Mouse (Mus musculus): ENCODE results near the gene Me1. TPM values are rescaled to one million over a fixed set of nuclear protein-coding genes. Genes with fewer than 3 reads are reported as not detected.

The Me1 gene
- polyA plus RNA-seq, 1 experiment from 2014 or later: 4.4 TPM

- Histone ChIP-seq H3K27me3 (ENCODE audit: control insufficient read depth, insufficient read depth, low read depth, low read length) (peaks cover 8% of the 10 kb centered on the region), H3K4me3 (ENCODE audit: low read depth, low read length) (no peak overlapping the region), H3K36me3 (ENCODE audit: control insufficient read depth, insufficient read depth) (no peaks in the 10 kb centered on the region), H3K9me3 (replicated peaks; ENCODE audit: control insufficient read depth, low read length) (no peaks in the 10 kb centered on the region), H3K9ac (ENCODE audit: low read depth, low read length) (no peak overlapping the region), H3K27ac (ENCODE audit: low read length) (no peak overlapping the region), H3K4me1 (ENCODE audit: control insufficient read depth, low read depth, low read length) (no peaks in the 10 kb centered on the region; the same call in 1 of the 2 replicates), H3K4me2 (ENCODE audit: low read depth, low read length) (no peak overlapping the region)
- WGBS (ENCODE audit: insufficient replicate concordance): 79% methylated on average over 7 of the region's 7 CpGs
- no peak for ATAC-seq (ENCODE audit: low read depth)
Measured at GRCm38 (mm10) chr9:86694644-86695043, 1.1 kb downstream of the Me1 start.

GRCm38 (mm10) chr9:86693935-86694334 lies 1.8 kb downstream of the Me1 start:
- H3K9ac ChIP-seq (ENCODE audit: low read depth, low read length): no peak overlapping the region
- H3K27ac ChIP-seq (ENCODE audit: low read length): no peak overlapping the region
- no peaks in the 10 kb centered on the region; the same call in 1 of the 2 replicates for H3K4me1 ChIP-seq (ENCODE audit: control insufficient read depth, low read depth, low read length)
- no peak overlapping the region for H3K4me2 ChIP-seq (ENCODE audit: low read depth, low read length)
- 52% methylated on average over 6 of the region's 6 CpGs for WGBS (ENCODE audit: insufficient replicate concordance)
- H3K4me3 ChIP-seq (ENCODE audit: low read depth, low read length): no peak overlapping the region
- no peaks in the 10 kb centered on the region for H3K9me3 ChIP-seq (replicated peaks; ENCODE audit: control insufficient read depth, low read length)
- peaks cover 8% of the 10 kb centered on the region for H3K27me3 ChIP-seq (ENCODE audit: control insufficient read depth, insufficient read depth, low read depth, low read length)
- no peak for ATAC-seq (ENCODE audit: low read depth)
- no peaks in the 10 kb centered on the region for H3K36me3 ChIP-seq (ENCODE audit: control insufficient read depth, insufficient read depth)

- no peak overlapping the region for H3K4me3 ChIP-seq (ENCODE audit: low read depth, low read length)
- H3K4me2 ChIP-seq (ENCODE audit: low read depth, low read length): no peak overlapping the region
- no peak for ATAC-seq (ENCODE audit: low read depth)
- H3K27me3 ChIP-seq (ENCODE audit: control insufficient read depth, insufficient read depth, low read depth, low read length): peaks cover 8% of the 10 kb centered on the region
- H3K9ac ChIP-seq (ENCODE audit: low read depth, low read length): no peak overlapping the region
- H3K36me3 ChIP-seq (ENCODE audit: control insufficient read depth, insufficient read depth): no peaks in the 10 kb centered on the region
- WGBS (ENCODE audit: insufficient replicate concordance): 62% methylated on average over 3 of the region's 3 CpGs
- H3K4me1 ChIP-seq (ENCODE audit: control insufficient read depth, low read depth, low read length): no peaks in the 10 kb centered on the region; the same call in 1 of the 2 replicates
- H3K9me3 ChIP-seq (replicated peaks; ENCODE audit: control insufficient read depth, low read length): no peaks in the 10 kb centered on the region
- H3K27ac ChIP-seq (ENCODE audit: low read length): no peak overlapping the region
Measured at GRCm38 (mm10) chr9:86692676-86693075, 3.1 kb downstream of the Me1 start.

GRCm38 (mm10) chr9:86692251-86692650 lies 3.5 kb downstream of the Me1 start:
- H3K27me3 ChIP-seq (ENCODE audit: control insufficient read depth, insufficient read depth, low read depth, low read length): peaks cover 8% of the 10 kb centered on the region
- no peak for ATAC-seq (ENCODE audit: low read depth)
- no peak overlapping the region for H3K27ac ChIP-seq (ENCODE audit: low read length)
- H3K4me2 ChIP-seq (ENCODE audit: low read depth, low read length): no peak overlapping the region
- no peaks in the 10 kb centered on the region for H3K9me3 ChIP-seq (replicated peaks; ENCODE audit: control insufficient read depth, low read length)
- no peaks in the 10 kb centered on the region for H3K36me3 ChIP-seq (ENCODE audit: control insufficient read depth, insufficient read depth)
- H3K9ac ChIP-seq (ENCODE audit: low read depth, low read length): no peak overlapping the region
- H3K4me3 ChIP-seq (ENCODE audit: low read depth, low read length): no peak overlapping the region
- WGBS (ENCODE audit: insufficient replicate concordance): 74% methylated on average over 5 of the region's 5 CpGs
- H3K4me1 ChIP-seq (ENCODE audit: control insufficient read depth, low read depth, low read length): no peaks in the 10 kb centered on the region; the same call in 1 of the 2 replicates

- no peak for ATAC-seq (ENCODE audit: low read depth)
- WGBS (ENCODE audit: insufficient replicate concordance): 74% methylated on average over 3 of the region's 3 CpGs
- Histone ChIP-seq H3K36me3 (ENCODE audit: control insufficient read depth, insufficient read depth) (no peaks in the 10 kb centered on the region), H3K4me2 (ENCODE audit: low read depth, low read length) (no peak overlapping the region), H3K9ac (ENCODE audit: low read depth, low read length) (no peak overlapping the region), H3K27me3 (ENCODE audit: control insufficient read depth, insufficient read depth, low read depth, low read length) (peaks cover 8% of the 10 kb centered on the region), H3K4me3 (ENCODE audit: low read depth, low read length) (no peak overlapping the region), H3K27ac (ENCODE audit: low read length) (no peak overlapping the region), H3K4me1 (ENCODE audit: control insufficient read depth, low read depth, low read length) (no peaks in the 10 kb centered on the region; the same call in 1 of the 2 replicates), H3K9me3 (replicated peaks; ENCODE audit: control insufficient read depth, low read length) (no peaks in the 10 kb centered on the region)
Measured at GRCm38 (mm10) chr9:86691101-86691500, 4.7 kb downstream of the Me1 start.

- no peak for ATAC-seq (ENCODE audit: low read depth)
- WGBS (ENCODE audit: insufficient replicate concordance): 53% methylated on average over 8 of the region's 8 CpGs
- H3K9me3 ChIP-seq (replicated peaks; ENCODE audit: control insufficient read depth, low read length): no peaks in the 10 kb centered on the region
Measured at GRCm38 (mm10) chr9:86683713-86684209, 12.0 kb downstream of the Me1 start.

GRCm38 (mm10) chr9:86682844-86683243 lies 12.9 kb downstream of the Me1 start:
- H3K4me1 ChIP-seq (ENCODE audit: control insufficient read depth, low read depth, low read length): no peaks in the 10 kb centered on the region
- H3K27ac ChIP-seq (ENCODE audit: low read length): no peak overlapping the region
- no peaks in the 10 kb centered on the region for H3K27me3 ChIP-seq (ENCODE audit: control insufficient read depth, insufficient read depth, low read depth, low read length)
- no peak for ATAC-seq (ENCODE audit: low read depth)
- H3K9ac ChIP-seq (ENCODE audit: low read depth, low read length): no peak overlapping the region
- no peak overlapping the region for H3K4me2 ChIP-seq (ENCODE audit: low read depth, low read length)
- no peak overlapping the region for H3K4me3 ChIP-seq (ENCODE audit: low read depth, low read length)
- H3K36me3 ChIP-seq (ENCODE audit: control insufficient read depth, insufficient read depth): no peaks in the 10 kb centered on the region
- 70% methylated on average over 6 of the region's 6 CpGs for WGBS (ENCODE audit: insufficient replicate concordance)
- no peaks in the 10 kb centered on the region for H3K9me3 ChIP-seq (replicated peaks; ENCODE audit: control insufficient read depth, low read length)

More at GRCm38 (mm10) chr9:86683713-86684209, 12.0 kb downstream of the Me1 start:
- Histone ChIP-seq H3K4me1 (ENCODE audit: control insufficient read depth, low read depth, low read length) (no peaks in the 10 kb centered on the region), H3K27ac (ENCODE audit: low read length) (no peak overlapping the region), H3K9ac (ENCODE audit: low read depth, low read length) (no peak overlapping the region), H3K4me3 (ENCODE audit: low read depth, low read length) (no peak overlapping the region), H3K27me3 (ENCODE audit: control insufficient read depth, insufficient read depth, low read depth, low read length) (no peaks in the 10 kb centered on the region), H3K4me2 (ENCODE audit: low read depth, low read length) (peak overlapping the region; percentile 6; the same call in 1 of the 2 replicates), H3K36me3 (ENCODE audit: control insufficient read depth, insufficient read depth) (no peaks in the 10 kb centered on the region)

GRCm38 (mm10) chr9:86682278-86682677 lies 13.5 kb downstream of the Me1 start:
- Histone ChIP-seq H3K36me3 (ENCODE audit: control insufficient read depth, insufficient read depth) (no peaks in the 10 kb centered on the region), H3K4me1 (ENCODE audit: control insufficient read depth, low read depth, low read length) (no peaks in the 10 kb centered on the region), H3K9me3 (replicated peaks; ENCODE audit: control insufficient read depth, low read length) (no peaks in the 10 kb centered on the region), H3K27me3 (ENCODE audit: control insufficient read depth, insufficient read depth, low read depth, low read length) (no peaks in the 10 kb centered on the region), H3K4me2 (ENCODE audit: low read depth, low read length) (no peak overlapping the region), H3K4me3 (ENCODE audit: low read depth, low read length) (no peak overlapping the region), H3K9ac (ENCODE audit: low read depth, low read length) (no peak overlapping the region), H3K27ac (ENCODE audit: low read length) (no peak overlapping the region)
- WGBS (ENCODE audit: insufficient replicate concordance): 69% methylated on average over 4 of the region's 4 CpGs
- no peak for ATAC-seq (ENCODE audit: low read depth)

- Histone ChIP-seq H3K9ac (ENCODE audit: low read depth, low read length) (no peak overlapping the region), H3K27me3 (ENCODE audit: control insufficient read depth, insufficient read depth, low read depth, low read length) (no peaks in the 10 kb centered on the region), H3K9me3 (replicated peaks; ENCODE audit: control insufficient read depth, low read length) (no peaks in the 10 kb centered on the region), H3K4me1 (ENCODE audit: control insufficient read depth, low read depth, low read length) (no peaks in the 10 kb centered on the region), H3K27ac (ENCODE audit: low read length) (no peak overlapping the region), H3K4me2 (ENCODE audit: low read depth, low read length) (no peak overlapping the region), H3K36me3 (ENCODE audit: control insufficient read depth, insufficient read depth) (no peaks in the 10 kb centered on the region), H3K4me3 (ENCODE audit: low read depth, low read length) (no peak overlapping the region)
- ATAC-seq (ENCODE audit: low read depth): peak; percentile 72
- 70% methylated on average over 6 of the region's 6 CpGs for WGBS (ENCODE audit: insufficient replicate concordance)
Measured at GRCm38 (mm10) chr9:86680431-86680830, 15.3 kb downstream of the Me1 start.

Measured in liver, embryonic 16.5 days (tissue).